Mouse (Mus musculus) forebrain, embryonic 13.5 days (tissue): ENCODE measurements around the gene Iqcm. TPM values are rescaled to one million over a fixed set of nuclear protein-coding genes. Genes with fewer than 3 reads are reported as not detected.
"Not testable (repeated sequence)": the region's sequence is repeated elsewhere in the genome, so short reads cannot be mapped to it uniquely, and the experiment has no call there.

Experiments used
- ATAC-seq: fragments of 200-750 bp; cut with Nextera tagmentation; 2 replicates; pipeline ENCODE4 v1.8.0; 2017
- H3K27ac ChIP-seq: fragments of 300-500 bp; sonication (generic); 2 replicates; pipeline ENCODE4 v1.5.1; 2015; ENCODE audit warnings: inconsistent platforms, mild to moderate bottlenecking, moderate library complexity
- H3K27me3 ChIP-seq: fragments of 300-500 bp; sonication (generic); 2 replicates; pipeline ENCODE4 v1.6.1; 2015; ENCODE audit warnings: mild to moderate bottlenecking, inconsistent platforms
- H3K36me3 ChIP-seq: fragments of 300-500 bp; sonication (generic); 2 replicates; pipeline ENCODE4 v1.6.1; 2015; ENCODE audit warnings: mild to moderate bottlenecking, inconsistent platforms; ENCODE audit not compliant: poor library complexity, severe bottlenecking
- H3K4me1 ChIP-seq: fragments of 300-500 bp; sonication (generic); 2 replicates; pipeline ENCODE4 v1.6.1; 2015; ENCODE audit warnings: inconsistent platforms
- H3K4me2 ChIP-seq: fragments of 300-500 bp; sonication (generic); 2 replicates; pipeline ENCODE4 v1.6.1; 2015; ENCODE audit warnings: inconsistent platforms, mild to moderate bottlenecking, moderate library complexity
- H3K4me3 ChIP-seq: fragments of 300-500 bp; sonication (generic); 2 replicates; pipeline ENCODE4 v1.5.1; 2015; ENCODE audit warnings: mild to moderate bottlenecking, inconsistent platforms
- H3K9ac ChIP-seq: fragments of 300-500 bp; sonication (generic); 2 replicates; pipeline ENCODE4 v1.6.1; 2015; ENCODE audit warnings: mild to moderate bottlenecking, inconsistent platforms
- H3K9me3 ChIP-seq: fragments of 300-500 bp; sonication (generic); replicated peaks from 2 replicates; pipeline ENCODE4 v1.6.1; 2016; ENCODE audit warnings: inconsistent platforms
- WGBS: fragments of 180-500 bp; shearing (Covaris S2); methylation state at CpG from one replicate; pipeline ENCODE4 v1.1.7; 2015; 5-methylcytosine and 5-hydroxymethylcytosine counted together
- polyA plus RNA-seq: library from polyadenylated mRNA; unstranded; fragments of >200 nt; fragmentation: Nextera tagmentation; extraction: Ambion mirVana; gene quantifications from 2 replicates; pipeline ENCODE4 v1.2.1, GENCODE M21; 2015

Gene Iqcm
- polyA plus RNA-seq, result 0.11 TPM in 1 of 2 replicates, not detected in the other

DNA sequence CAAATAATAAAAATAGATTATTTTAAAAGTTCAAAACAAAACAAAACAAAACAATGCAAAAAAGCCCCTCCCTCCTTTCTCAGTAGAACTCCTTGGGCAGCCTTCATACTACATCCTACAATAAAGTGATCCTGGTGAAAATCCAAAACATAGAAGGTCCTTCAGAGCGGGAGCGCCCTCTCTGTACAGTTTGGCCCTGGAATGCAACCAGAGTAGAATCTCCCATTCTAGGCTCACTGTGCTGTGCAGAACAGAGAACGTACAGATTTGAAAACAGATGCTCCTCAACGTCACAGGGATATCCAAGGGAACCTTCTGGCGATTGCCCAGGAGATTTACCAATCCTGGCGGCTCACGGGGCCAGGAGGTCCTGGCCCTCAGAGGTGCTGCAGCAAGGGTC, at the start of gene Iqcm:
Gene Iqcm (plus strand): TSS at position 301 of the 400 bp plus-strand sequence.
- Histone ChIP-seq H3K4me3 (no peak within 1 kb of the TSS), H3K9ac (no peak within 1 kb of the TSS), H3K27me3 (no peaks in the 10 kb centered on the region), H3K36me3 (no peaks in the 10 kb centered on the region), H3K4me1 (no peaks in the 10 kb centered on the region), H3K9me3 (no peaks in the 10 kb centered on the region), H3K27ac (no peak within 1 kb of the TSS), H3K4me2 (no peak within 1 kb of the TSS)
- ATAC-seq, result no peak
- 88% methylated on average over 7 of the region's 7 CpGs for WGBS

DNA sequence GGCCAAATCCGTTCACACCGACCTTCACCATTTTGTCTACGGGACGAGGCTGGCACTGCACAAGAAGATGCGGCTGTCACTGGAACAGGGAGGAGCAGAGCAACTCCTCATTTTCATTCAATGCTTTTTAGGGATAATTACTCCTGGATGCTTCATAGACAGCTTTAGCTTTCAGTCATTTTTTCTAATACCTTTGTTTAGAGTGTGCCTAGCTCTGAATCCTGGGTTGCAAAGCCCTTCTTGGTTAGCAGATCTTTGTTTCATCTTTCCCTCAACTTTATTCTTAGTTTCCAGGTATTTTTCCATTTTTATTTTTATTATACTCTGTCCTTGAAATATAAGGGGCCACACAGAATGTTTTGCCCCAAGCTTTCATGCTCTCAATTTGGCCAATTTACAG, 42.0 kb upstream of the Iqcm start, which contains the start of gene Gm10358:
Gene Gm10358 (minus strand): TSS at position 101 of the 400 bp plus-strand sequence.
- WGBS, result 95% methylated on average over 5 of the region's 5 CpGs
- Histone ChIP-seq H3K4me1 (no peaks in the 10 kb centered on the region), H3K27ac (no peak within 1 kb of the TSS), H3K36me3 (no peaks in the 10 kb centered on the region), H3K4me2 (no peak within 1 kb of the TSS), H3K4me3 (no peak within 1 kb of the TSS), H3K9me3 (no peaks in the 10 kb centered on the region), H3K27me3 (no peaks in the 10 kb centered on the region), H3K9ac (no peak within 1 kb of the TSS)
- no peak for ATAC-seq

DNA sequence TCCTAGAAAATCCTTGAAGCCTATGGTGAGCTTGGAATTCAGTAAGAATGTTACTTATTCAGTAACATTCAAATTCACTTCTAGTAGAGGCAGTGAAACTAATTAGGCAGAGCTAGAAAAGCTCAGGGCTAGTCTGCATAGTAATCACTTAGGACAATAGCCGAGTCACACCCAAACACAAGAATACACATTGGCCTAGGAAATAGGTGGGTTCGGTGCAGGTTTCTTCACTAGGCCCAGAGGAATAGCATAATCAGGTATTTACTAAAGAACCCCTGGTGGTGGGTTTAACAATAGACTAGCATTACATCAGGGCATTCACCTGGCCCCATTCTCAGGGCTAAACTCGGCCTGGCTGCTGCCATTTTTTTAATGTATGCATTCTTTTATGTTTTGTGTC, 32.8 kb upstream of the Iqcm start:
- 69% methylated on average over 3 of the region's 3 CpGs for WGBS
- not testable (repeated sequence) for ATAC-seq, H3K4me2 ChIP-seq, H3K4me3 ChIP-seq, H3K36me3 ChIP-seq, H3K9me3 ChIP-seq, H3K9ac ChIP-seq, H3K27me3 ChIP-seq, H3K27ac ChIP-seq, H3K4me1 ChIP-seq

DNA sequence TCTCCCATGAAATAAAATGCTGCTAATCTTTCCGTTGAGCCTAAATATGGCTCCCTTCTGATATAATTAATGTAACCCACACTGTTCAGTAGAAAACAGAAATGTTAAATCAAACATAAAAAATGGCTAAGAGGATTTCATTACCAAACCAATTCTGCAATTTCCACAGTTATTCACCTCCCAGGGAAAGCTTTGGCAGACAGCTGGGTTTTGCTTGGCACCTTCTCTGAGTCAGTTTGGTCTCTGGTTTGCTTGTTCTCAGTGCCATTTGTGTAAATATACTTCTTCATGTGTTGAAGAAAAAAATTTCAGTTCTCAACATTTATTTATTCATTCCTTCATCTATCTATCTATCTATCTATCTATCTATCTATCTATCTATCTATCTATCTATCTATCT, 28.3 kb downstream of the Iqcm start:
- H3K9ac ChIP-seq, result no peak overlapping the region
- no peak overlapping the region for H3K27ac ChIP-seq
- H3K27me3 ChIP-seq, result no peaks in the 10 kb centered on the region
- H3K36me3 ChIP-seq, result no peaks in the 10 kb centered on the region
- H3K4me1 ChIP-seq, result no peaks in the 10 kb centered on the region
- 91% methylated on average over 1 of the region's 1 CpGs for WGBS
- no peak overlapping the region for H3K4me3 ChIP-seq
- ATAC-seq, result no peak
- no peaks in the 10 kb centered on the region for H3K9me3 ChIP-seq
- no peak overlapping the region for H3K4me2 ChIP-seq

DNA sequence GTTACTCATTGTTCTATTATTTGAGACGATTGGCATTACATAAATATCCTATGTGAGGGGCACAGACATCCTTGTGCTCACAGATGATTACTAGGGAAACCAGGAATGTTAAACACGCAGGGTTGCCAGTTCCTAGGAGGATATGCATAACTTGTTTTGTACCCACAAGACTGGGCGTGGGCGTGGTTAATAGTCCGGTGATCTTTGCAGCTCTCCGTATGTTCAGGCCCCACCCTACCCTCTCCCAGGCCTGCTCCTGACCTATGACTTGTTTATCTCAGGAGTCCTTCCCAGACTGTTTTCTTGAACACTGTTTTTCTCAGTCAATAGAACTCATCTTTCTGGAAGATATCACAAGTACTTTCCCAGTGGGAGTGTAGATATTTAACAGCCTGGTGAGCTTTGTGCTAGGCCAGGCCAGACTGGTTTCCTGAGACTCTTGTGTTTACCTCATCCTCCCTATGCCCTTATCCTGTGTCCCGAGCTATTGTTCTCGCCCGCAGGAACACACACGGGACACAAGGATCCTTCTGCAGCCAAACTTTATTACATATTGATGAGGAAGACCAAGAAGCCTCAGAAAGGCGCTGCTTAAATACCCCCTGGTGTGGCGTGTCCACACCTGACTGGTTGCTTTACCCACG, 40.7 kb downstream of the Iqcm start:
- no peak overlapping the region for H3K9ac ChIP-seq
- no peaks in the 10 kb centered on the region for H3K36me3 ChIP-seq
- H3K27ac ChIP-seq, result no peak overlapping the region
- H3K4me3 ChIP-seq, result no peak overlapping the region
- no peaks in the 10 kb centered on the region for H3K9me3 ChIP-seq
- 84% methylated on average over 13 of the region's 13 CpGs for WGBS
- H3K4me1 ChIP-seq, result no peaks in the 10 kb centered on the region
- no peak overlapping the region for H3K4me2 ChIP-seq
- no peak for ATAC-seq
- no peaks in the 10 kb centered on the region for H3K27me3 ChIP-seq

DNA sequence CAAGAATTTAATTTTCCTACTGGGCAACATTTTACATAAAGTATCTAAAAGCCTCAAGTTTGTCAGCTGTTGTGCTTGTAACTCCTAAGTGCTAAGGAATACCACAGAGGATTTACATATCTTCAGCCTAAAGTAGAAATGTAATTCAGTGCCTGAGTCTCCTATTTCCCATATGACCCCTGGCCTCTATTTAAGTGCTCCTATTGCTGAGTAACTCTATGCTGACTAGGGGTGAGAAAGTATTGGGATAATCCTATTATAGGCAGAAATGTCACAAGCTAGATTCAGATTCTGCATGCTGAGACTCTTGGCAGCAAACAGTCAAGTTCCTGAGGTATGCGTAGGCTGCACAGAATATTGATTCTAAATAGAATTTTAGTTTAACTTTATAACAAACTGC, 60.8 kb downstream of the Iqcm start:
- H3K9me3 ChIP-seq, result no peaks in the 10 kb centered on the region
- ATAC-seq, result no peak

DNA sequence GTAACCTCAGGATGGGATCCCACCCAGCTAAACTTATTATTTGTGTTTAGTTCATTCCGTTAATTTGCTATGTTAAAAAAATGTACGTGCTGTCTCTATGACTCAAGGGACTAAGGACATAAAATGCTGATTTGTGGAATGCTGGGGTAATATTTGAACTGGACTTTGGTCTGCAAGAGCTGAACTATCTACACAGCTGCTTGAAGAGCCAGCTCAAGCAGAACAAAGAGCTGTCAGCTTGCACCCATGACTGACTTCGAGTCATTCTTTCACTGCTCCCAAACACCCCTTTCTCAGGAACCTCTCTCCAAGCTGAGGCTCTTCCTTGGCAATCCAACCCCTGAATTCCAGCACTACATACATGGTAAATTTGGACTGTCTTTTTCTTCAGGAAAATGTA, 65.3 kb downstream of the Iqcm start:
- Histone ChIP-seq H3K27me3 (no peaks in the 10 kb centered on the region), H3K4me2 (no peak overlapping the region), H3K27ac (no peak overlapping the region), H3K4me1 (no peaks in the 10 kb centered on the region), H3K36me3 (no peaks in the 10 kb centered on the region), H3K4me3 (no peak overlapping the region), H3K9ac (no peak overlapping the region), H3K9me3 (no peaks in the 10 kb centered on the region)
- ATAC-seq, result no peak
- 90% methylated on average over 3 of the region's 3 CpGs for WGBS

More for the DNA sequence above, 60.8 kb downstream of the Iqcm start:
- Histone ChIP-seq H3K4me2 (no peak overlapping the region), H3K36me3 (no peaks in the 10 kb centered on the region), H3K4me3 (no peak overlapping the region), H3K27ac (no peak overlapping the region), H3K9ac (no peak overlapping the region), H3K27me3 (no peaks in the 10 kb centered on the region), H3K4me1 (no peaks in the 10 kb centered on the region)
- 64% methylated on average over 1 of the region's 1 CpGs for WGBS

DNA sequence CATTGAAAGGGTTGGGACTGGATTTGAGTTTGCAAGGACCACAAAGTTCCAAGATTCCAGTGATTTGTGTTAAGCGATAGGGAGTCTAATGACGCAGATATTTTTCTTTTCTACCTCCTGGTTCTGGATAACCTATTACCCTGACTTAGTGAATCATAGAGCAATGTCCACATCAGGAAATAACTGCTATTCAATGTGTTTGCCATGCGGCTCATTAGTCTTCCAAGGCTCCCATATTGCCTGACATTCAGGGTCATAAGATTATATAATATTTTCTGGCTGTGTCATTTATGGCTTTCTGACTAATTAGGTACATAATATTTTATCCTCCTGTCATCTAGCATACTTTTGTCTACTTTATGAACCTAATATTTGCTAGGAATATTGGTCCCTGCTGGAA, 100.8 kb downstream of the Iqcm start:
- Histone ChIP-seq H3K36me3 (no peaks in the 10 kb centered on the region), H3K4me3 (no peak overlapping the region), H3K4me1 (no peaks in the 10 kb centered on the region), H3K9ac (no peak overlapping the region), H3K27me3 (no peaks in the 10 kb centered on the region), H3K27ac (no peak overlapping the region), H3K4me2 (no peak overlapping the region), H3K9me3 (no peaks in the 10 kb centered on the region)
- 93% methylated on average over 3 of the region's 3 CpGs for WGBS
- ATAC-seq, result no peak

DNA sequence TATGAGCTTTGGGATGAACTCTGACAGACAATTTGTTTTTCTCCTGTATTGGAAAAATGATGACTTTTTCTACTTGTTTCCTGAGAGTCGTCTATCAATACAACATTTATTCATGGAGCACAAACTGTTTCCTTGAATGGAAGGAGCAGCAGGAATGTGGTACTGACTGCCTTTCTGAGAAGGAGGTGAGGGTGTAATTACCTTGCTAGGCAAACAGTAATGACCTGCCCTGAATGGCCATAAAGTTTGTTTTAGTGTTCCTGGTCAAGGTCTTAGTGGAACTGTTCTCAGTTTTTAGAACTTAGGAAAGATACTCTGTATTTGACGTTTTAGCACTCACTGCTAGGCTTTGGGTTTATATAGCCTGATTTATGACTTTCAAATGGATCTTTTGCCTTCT, 147.8 kb downstream of the Iqcm start:
- no peak for ATAC-seq
- Histone ChIP-seq H3K4me2 (no peak overlapping the region), H3K4me3 (no peak overlapping the region), H3K27me3 (no peaks in the 10 kb centered on the region), H3K9me3 (no peaks in the 10 kb centered on the region), H3K27ac (no peak overlapping the region), H3K4me1 (no peaks in the 10 kb centered on the region), H3K9ac (no peak overlapping the region), H3K36me3 (no peaks in the 10 kb centered on the region)
- WGBS, result 83% methylated on average over 2 of the region's 2 CpGs

DNA sequence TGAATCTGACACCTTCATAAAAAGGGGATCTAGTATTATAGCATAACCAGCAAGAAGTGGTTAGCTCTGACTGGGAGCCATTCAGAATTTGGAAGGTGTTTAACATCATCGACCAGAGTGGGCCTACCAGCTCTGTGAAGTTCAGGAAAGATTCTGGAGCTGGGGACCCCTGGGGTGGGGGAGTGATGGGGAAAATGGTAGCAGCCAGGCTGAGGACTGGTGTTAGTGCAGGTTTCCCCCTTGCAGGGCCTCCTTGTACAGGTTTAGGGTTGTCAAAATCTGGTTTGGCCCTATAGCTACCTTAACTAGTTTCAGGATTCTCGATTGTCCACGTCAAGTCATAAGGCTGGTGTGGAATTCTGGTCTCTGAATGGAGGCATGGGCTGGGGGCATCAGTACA, 194.5 kb downstream of the Iqcm start:
- Histone ChIP-seq H3K4me1 (no peaks in the 10 kb centered on the region), H3K9ac (no peak overlapping the region), H3K27ac (no peak overlapping the region), H3K4me2 (no peak overlapping the region), H3K4me3 (no peak overlapping the region), H3K27me3 (no peaks in the 10 kb centered on the region), H3K9me3 (peaks cover 3% of the 10 kb centered on the region; the same call in 1 of the 2 replicates), H3K36me3 (no peaks in the 10 kb centered on the region)
- WGBS, result 88% methylated on average over 3 of the region's 3 CpGs
- no peak for ATAC-seq

DNA sequence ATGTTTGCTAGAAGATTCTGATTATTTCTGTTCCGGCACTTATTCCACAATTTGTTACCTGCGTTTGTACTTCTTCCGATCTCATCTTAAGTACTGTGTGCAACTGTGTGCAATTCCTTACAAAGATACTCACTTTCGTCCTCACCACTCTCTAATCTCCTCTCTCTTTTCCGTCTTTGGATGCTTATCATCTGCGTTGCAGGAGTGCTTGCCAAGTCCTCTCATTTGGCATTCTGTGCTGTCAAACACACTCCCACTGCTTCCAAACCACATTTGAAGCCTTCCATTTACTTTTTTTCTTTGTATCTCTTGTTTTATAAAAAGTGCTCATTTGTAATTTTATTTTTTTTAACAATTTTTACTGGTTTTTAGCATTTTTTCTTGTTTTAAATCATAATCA, 210.8 kb downstream of the Iqcm start:
- H3K4me1 ChIP-seq, result no peaks in the 10 kb centered on the region
- 87% methylated on average over 6 of the region's 6 CpGs for WGBS
- no peak for ATAC-seq

DNA sequence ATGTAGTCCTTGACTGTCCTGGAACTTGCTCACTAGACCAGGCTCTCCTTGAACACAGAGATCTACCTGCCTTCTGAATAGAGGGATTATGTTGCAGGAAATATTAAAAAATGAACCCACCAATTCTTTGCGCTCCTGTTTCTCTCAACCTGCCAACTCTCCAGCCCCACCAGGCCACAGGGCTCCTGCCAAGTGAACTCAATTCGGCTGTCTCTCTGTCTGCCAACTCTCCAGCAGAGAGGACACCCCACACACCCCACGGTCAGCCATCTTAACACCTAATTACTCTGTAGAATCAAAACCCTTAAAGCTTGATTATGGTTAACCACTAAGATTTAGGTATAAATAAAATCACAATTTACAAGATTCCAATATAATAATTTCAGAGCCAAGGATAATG, 298.1 kb downstream of the Iqcm start:
- Histone ChIP-seq H3K36me3 (no peaks in the 10 kb centered on the region), H3K4me2 (no peak overlapping the region), H3K27me3 (no peaks in the 10 kb centered on the region), H3K4me1 (no peaks in the 10 kb centered on the region), H3K4me3 (no peak overlapping the region), H3K27ac (no peak overlapping the region), H3K9me3 (no peaks in the 10 kb centered on the region), H3K9ac (no peak overlapping the region)
- WGBS, result 87% methylated on average over 3 of the region's 3 CpGs
- ATAC-seq, result no peak

More for the DNA sequence above, 210.8 kb downstream of the Iqcm start:
- Histone ChIP-seq H3K9ac (no peak overlapping the region), H3K9me3 (no peaks in the 10 kb centered on the region), H3K27ac (no peak overlapping the region), H3K4me2 (no peak overlapping the region), H3K36me3 (no peaks in the 10 kb centered on the region), H3K27me3 (no peaks in the 10 kb centered on the region), H3K4me3 (no peak overlapping the region)

DNA sequence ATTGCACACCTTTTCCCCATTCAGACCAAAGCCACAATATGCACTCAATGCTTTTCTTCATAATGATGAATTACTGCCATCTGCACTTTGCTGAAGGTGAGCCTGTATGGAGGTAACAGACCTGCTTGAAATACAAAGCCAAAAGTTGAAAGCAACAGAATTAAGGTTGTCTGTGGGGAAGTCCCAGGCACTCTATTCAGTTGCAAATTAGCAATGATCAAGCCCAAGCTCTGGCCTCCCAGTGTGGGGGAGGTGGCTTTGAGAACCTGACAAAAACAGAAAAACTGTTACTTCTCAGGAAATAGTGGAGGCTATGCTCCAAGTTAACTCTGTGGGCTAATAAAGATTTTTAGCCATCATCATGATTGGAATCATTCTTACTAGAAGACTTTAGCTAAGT, 307.1 kb downstream of the Iqcm start:
- Histone ChIP-seq H3K36me3 (no peaks in the 10 kb centered on the region), H3K4me2 (no peak overlapping the region), H3K4me3 (no peak overlapping the region), H3K9me3 (peaks cover 14% of the 10 kb centered on the region), H3K9ac (no peak overlapping the region), H3K4me1 (no peaks in the 10 kb centered on the region), H3K27ac (no peak overlapping the region), H3K27me3 (no peaks in the 10 kb centered on the region)
- ATAC-seq, result no peak
